Mouse (Mus musculus) myocyte (in vitro differentiated cells): ENCODE measurements at regions not wholly inside any gene's neighbourhood (a gene's known extent, or its start where the extent isn't known, plus 50 kb on each side); places are given as distances from the start of the nearest gene placed in this dataset.

ENCODE experiments used
- MAX ChIP-seq: IDR thresholded peaks from one replicate; pipeline ENCODE4 v1.6.1; 2011; ENCODE audit warnings: low read depth, mild to moderate bottlenecking, control low read depth
- MYOD1 ChIP-seq, 3 experiments: IDR thresholded peaks; one replicate each; pipeline ENCODE4 v1.6.1; 2011; ENCODE audit warnings: control low read depth in 2 of 3, low read depth in 2 of 3, mild to moderate bottlenecking in 2 of 3, moderate library complexity in 1 of 3; ENCODE audit not compliant: insufficient read length in 2 of 3, control insufficient read depth in 1 of 3
- POLR2A ChIP-seq: IDR thresholded peaks from one replicate; pipeline ENCODE4 v1.6.1; 2011; ENCODE audit warnings: low read depth, mild to moderate bottlenecking, control low read depth, moderate library complexity; ENCODE audit not compliant: insufficient read length
- POLR2AphosphoS2 ChIP-seq: IDR thresholded peaks from one replicate; pipeline ENCODE4 v1.6.1; 2011; ENCODE audit warnings: low read depth, control low read depth; ENCODE audit not compliant: insufficient read length
- REST ChIP-seq: IDR thresholded peaks from one replicate; pipeline ENCODE4 v1.6.1; 2011; ENCODE audit warnings: mild to moderate bottlenecking, control low read depth, moderate library complexity; ENCODE audit not compliant: insufficient read depth, insufficient read length
- SRF ChIP-seq: IDR thresholded peaks from one replicate; pipeline ENCODE4 v1.6.1; 2011; ENCODE audit warnings: low read depth; ENCODE audit not compliant: control insufficient read depth, insufficient read length
- USF1 ChIP-seq: IDR thresholded peaks from one replicate; pipeline ENCODE4 v1.6.1; 2011; ENCODE audit warnings: low read depth, mild to moderate bottlenecking, control low read depth, moderate library complexity

DNA sequence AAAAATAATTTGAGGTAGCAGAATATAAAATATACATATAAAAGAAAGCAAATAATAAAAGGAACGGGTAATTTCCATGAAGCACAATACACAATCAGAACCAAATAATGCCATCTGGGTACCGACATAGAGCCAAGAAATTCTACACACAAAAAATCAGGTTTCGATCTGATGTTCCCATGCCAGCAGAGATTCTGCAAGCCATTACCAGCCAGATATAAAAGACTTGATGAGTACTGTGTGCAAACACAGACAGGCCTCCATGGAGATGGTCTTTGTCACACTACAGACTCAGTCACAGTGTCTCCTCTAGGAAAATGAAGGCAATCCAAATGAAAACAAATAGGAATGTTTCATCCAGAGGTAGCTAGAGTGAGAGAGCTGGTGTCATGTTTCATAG, 1430.7 kb downstream of the Cdh18 start:
- TF ChIP-seq POLR2A (no peak), MAX (no peak), POLR2AphosphoS2 (no peak), MYOD1 (IDR thresholded peaks at IDR 0.05; ENCODE audit: control insufficient read depth in 1 of 3, insufficient read length in 2 of 3, low read depth in 2 of 3) (no peak), USF1 (no peak), REST (no peak), SRF (no peak)
